Mouse (Mus musculus): ENCODE measurements around the gene Tgif1.

DNA sequence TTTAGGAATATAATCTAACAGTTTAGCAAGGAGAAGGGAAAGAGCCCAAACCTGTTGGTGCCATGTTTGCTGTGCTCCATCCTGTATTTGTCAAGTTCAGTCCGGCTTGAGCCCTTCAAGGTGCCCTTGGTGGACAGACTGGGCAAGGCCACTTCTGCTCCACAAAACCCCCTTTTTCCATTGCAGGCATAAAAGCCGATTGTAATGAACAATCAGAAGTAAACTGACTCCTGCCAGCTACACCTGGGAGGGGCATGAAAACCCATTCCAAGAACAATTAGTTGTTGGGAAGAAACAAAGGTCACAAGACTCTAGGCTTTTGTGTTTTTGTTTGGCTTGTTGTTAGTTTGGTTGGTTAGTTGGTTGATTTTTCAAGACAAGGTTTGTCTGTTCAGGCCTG is 24.8 kb downstream of the Tgif1 start:
- TF ChIP-seq CTCF (IDR thresholded peaks at IDR 0.05; ENCODE audit: low read depth, low read length) (no peak), POLR2A (IDR thresholded peaks at IDR 0.05; ENCODE audit: borderline replicate concordance, low read depth, low read length) (no peak)

Data from bone marrow macrophage, adult 2 months (primary cell).